10 mouse cellular contexts compared by ENCODE assay signal in the genomic region with DNA sequence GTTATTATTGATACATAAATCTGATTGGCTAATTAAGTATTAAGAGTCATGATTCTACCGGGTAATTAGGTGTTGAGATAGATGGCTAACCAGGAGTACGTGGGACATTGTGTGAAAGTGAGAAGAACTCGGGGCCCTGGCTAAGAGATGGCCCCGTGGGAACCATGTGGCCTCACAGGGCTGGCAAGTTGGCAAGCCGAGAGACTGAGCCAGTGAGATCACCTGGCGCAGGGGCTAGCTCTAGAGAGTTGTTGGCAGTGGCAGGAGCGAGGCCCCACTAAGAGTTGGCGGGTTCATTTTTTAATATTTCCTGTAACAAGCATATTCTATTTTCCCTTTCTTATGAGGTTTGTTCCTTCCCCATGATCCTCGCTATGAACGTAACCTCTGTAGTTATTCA.
DNase-seq lines count a peak whose midpoint lies in the region.
"Had no signal": no experiment of that assay in that cellular context is flagged by ENCODE, and none has a peak within 500 bp of the region (broad histone marks: within the 10 kb centered on the region; RNA-seq: fewer than 3 reads in every experiment).

No protein-coding gene starts in this region.

- DNase-seq in cerebellum, adult 11-12 months, result peak; percentile 43
- DNase-seq in cerebellum, postnatal 4 days (ENCODE audit: low spot score in 2 of 2), result no peak
- peak; percentile 14 for DNase-seq in cerebellum, adult 9-10 months
- DNase-seq in cerebellum, postnatal 25 days, result peak; percentile 32 to 66
- no peak for DNase-seq in frontal cortex, postnatal 14 days (ENCODE audit: low spot score in 2 of 2)
- DNase-seq in urinary bladder, adult 2 months (ENCODE audit: low spot score), result no peak
- DNase-seq: gastrocnemius, postnatal 10 days; heart, adult 18-20 months; heart, postnatal 14 days; kidney, adult 2 months had no signal

Comparison
In these comparisons a context has a peak if more than half of its experiments do, and no peak if none do; other contexts are left out.
1. DNase-seq: peak in cerebellum, adult 11-12 months (single experiment), cerebellum, adult 9-10 months (single experiment) and cerebellum, postnatal 25 days (2 of 2); none in cerebellum, postnatal 4 days (0 of 2), frontal cortex, postnatal 14 days (0 of 2) and urinary bladder, adult 2 months (single experiment).